Mouse (Mus musculus) telencephalon, adult 2 months (tissue): Measurements from ENCODE around the gene Frmd7.

Source experiments
- DNase-seq: peaks from one replicate; pipeline ENCODE4 v3.0.0-alpha.2; 2011; ENCODE audit warnings: low read depth, low spot score

Gene Frmd7

DNA sequence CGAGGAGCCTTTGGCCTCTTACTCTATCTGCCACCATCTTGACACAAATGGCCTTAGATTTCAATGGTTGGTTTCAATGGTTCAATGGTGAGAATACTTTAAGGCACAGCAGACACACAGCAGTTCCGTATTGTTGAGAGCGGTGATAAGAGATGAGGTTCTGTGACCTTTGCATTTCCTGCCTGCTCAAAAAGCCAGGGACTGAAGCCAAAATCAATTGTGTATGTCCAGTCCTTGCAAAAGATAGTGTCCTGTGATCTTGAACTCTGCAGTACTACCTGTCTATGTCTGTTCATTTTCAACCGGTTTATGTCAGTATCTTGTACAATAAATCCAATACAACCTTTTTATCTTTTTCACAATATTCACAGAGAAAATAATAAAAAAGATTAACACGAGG, 77.8 kb downstream of the Frmd7 start:
- DNase-seq: no peak

DNA sequence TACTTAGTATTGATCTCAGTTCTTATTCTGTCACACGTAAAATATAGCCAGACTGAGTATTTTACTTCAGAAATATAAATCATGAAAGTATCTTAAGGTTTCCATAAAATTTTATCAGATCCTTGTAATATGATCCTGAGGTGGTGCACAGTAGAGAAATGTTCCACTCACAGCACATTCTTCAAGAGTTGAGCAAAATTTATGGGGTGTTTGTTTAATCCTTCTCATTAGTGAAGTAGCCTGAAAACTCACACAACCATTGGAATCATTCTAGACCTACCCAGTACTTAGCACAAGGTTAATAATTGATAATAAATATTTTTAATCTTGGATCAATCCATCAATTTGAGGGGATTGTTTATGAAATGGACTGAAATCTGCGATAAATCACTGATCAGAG, 78.7 kb downstream of the Frmd7 start:
- no peak for DNase-seq

DNA sequence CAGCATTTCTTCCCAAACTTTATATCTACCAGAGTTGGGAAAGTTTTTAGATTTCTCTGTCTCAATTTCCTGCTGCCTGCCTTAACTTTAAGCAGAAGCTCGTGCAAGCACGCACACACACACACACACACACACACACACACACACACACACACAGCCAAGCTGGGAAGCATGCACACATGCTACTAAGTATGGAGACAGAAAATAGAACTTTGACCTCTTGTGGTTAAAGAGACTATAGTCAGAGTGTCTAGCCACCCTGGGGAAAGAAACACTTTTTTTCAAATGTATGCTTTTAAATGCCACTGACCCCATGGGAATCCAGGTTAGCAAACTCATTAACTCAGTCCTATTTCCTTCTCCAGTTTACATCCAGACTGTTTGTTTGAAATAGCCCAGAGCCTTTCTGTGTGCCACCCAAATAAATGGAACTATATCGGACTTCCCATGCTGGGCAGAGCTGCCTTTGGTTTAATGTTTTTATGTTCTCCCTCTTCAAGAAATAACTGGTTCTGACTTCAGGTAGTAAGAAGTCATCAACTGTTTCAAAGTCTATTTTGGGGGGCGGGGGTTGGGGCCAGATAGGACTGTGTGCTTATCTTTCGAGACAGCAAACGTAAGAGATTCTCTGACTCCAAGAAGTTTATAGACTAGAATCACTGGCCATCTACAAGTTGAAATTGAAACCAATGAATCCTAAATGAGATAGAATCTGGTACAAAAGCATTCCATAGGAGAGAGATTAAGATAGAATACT, 91.9 kb downstream of the Frmd7 start:
- DNase-seq: no peak
